In the genomic region with DNA sequence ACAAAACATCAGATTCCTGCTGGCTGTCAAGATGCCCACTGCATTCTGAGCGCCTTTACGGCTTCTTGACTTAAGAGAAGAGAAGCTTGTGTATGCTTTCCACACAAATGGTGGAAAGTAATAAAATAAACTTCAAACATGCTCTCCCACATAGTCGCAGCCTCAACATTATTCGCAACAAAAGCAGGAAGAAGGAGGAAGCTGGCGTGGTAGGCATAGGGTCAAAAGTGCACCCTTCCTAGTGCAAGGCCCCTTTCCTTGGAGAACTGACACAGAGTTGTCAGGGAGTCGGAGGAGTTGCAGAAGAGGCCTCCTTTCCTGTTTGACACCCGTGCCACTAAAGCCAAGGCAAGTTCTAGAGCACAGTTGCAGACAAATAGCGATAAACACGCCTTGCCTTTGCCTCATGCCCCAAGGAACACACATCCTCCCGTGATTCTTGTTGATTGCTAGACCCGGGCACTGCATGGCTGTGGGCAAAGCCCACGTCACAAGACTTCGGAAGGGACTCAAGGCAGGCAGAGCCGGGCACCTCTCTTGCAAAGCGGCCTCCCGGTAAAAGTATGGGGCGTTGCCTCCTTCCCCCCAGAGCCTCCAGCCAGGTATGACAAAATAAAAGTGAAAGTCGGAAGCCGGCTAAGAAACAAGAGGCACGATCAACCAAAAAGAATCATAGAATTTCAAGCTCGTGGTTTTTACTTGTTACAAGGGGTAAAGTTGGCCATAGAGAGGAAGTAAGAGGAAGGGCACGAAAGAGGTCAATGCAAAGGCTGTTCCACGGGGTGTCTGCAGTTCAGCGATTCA, we compare ENCODE assay signal across 9 mouse cellular contexts. TPM values are rescaled to one million over a fixed set of nuclear protein-coding genes. Genes with fewer than 3 reads are reported as not detected.
A peak's percentile ranks its signal among the peaks of the same experiment; 100 is the strongest.
DNase-seq lines count a peak whose midpoint lies in the region; ATAC-seq lines count a peak whose summit lies in the region.
"Had no signal": no experiment of that assay in that cellular context is flagged by ENCODE, and none has a peak within 500 bp of the region (broad histone marks: within the 10 kb centered on the region; RNA-seq: fewer than 3 reads in every experiment).

No protein-coding gene starts in this region.

- no peak overlapping the region for H3K27ac ChIP-seq in heart, embryonic 14.5 days (replicated peaks in 1 of 2; ENCODE audit: control insufficient read depth in 1 of 2, insufficient read depth in 1 of 2, low read depth in 2 of 2, low read length in 2 of 2)
- no peak overlapping the region for H3K27ac ChIP-seq in intestine, embryonic 14.5 days (ENCODE audit: low read depth)
- H3K27ac ChIP-seq in midbrain, embryonic 13.5 days: no peak overlapping the region

- DNase-seq in heart, postnatal 4 days: no peak
- peak; percentile 65 for DNase-seq in intestine, embryonic 14.5 days (ENCODE audit: low spot score)
- no peak for DNase-seq in retina, embryonic 14.5 days (ENCODE audit: low spot score)
- no peak for DNase-seq in cerebellum, adult 11-12 months
- no peak for DNase-seq in ovary, postnatal 36 days (ENCODE audit: low spot score)

- peak overlapping the region; percentile 51 to 69 for H3K4me3 ChIP-seq in heart, embryonic 14.5 days (ENCODE audit: control insufficient read depth in 1 of 2, insufficient read depth in 1 of 2, low read depth in 1 of 2, low read length in 2 of 2)
- H3K4me3 ChIP-seq in intestine, embryonic 14.5 days (ENCODE audit: low read depth, low read length): peak overlapping the region; percentile 58
- peak overlapping the region; percentile 53 for H3K4me3 ChIP-seq in midbrain, embryonic 13.5 days (replicated peaks)

- H3K4me2 ChIP-seq in heart, embryonic 14.5 days (ENCODE audit: low read length): peak overlapping the region; percentile 99
- H3K4me2 ChIP-seq in intestine, embryonic 14.5 days (ENCODE audit: low read length): peak overlapping the region; percentile 100
- peak overlapping the region; percentile 97 for H3K4me2 ChIP-seq in midbrain, embryonic 13.5 days (replicated peaks)

- peaks cover 5 to 21% of the 10 kb centered on the region in 2 experiments; a peak in 3 of 4 replicates for H3K4me1 ChIP-seq in heart, embryonic 14.5 days (ENCODE audit: control insufficient read depth in 2 of 2, insufficient read depth in 2 of 2, low read length in 2 of 2)
- peaks cover 18% of the 10 kb centered on the region for H3K4me1 ChIP-seq in intestine, embryonic 14.5 days (replicated peaks; ENCODE audit: control insufficient read depth, insufficient read depth, low read length)
- H3K4me1 ChIP-seq in midbrain, embryonic 13.5 days (replicated peaks): peaks cover 26% of the 10 kb centered on the region

- no peaks in the 10 kb centered on the region for H3K9me3 ChIP-seq in heart, embryonic 14.5 days (ENCODE audit: control insufficient read depth, low read length)
- no peaks in the 10 kb centered on the region for H3K9me3 ChIP-seq in intestine, embryonic 14.5 days (ENCODE audit: control insufficient read depth, low read length)
- H3K9me3 ChIP-seq in midbrain, embryonic 13.5 days: no peaks in the 10 kb centered on the region

- H3K36me3 ChIP-seq in heart, embryonic 14.5 days (ENCODE audit: control insufficient read depth, insufficient read depth, low read length): no peaks in the 10 kb centered on the region
- H3K36me3 ChIP-seq in intestine, embryonic 14.5 days (ENCODE audit: control insufficient read depth, insufficient read depth, low read length): no peaks in the 10 kb centered on the region
- H3K36me3 ChIP-seq in midbrain, embryonic 13.5 days: no peaks in the 10 kb centered on the region

- ATAC-seq in heart, embryonic 14.5 days (ENCODE audit: insufficient number of reproducible peaks, insufficient read depth, low FRiP score, low read depth): no peak
- ATAC-seq in common myeloid progenitor, adult 5-6 weeks (replicated peaks; ENCODE audit: low read depth, poor library complexity, severe bottlenecking): peak; percentile 12
- no peak for ATAC-seq in intestine, embryonic 14.5 days (replicated peaks; ENCODE audit: low FRiP score, low TSS enrichment, low read depth)
- no peak for ATAC-seq in midbrain, embryonic 13.5 days
- ATAC-seq: Patski had no signal

- WGBS in heart, embryonic 14.5 days: 8% methylated on average over 24 of the region's 24 CpGs
- WGBS in intestine, embryonic 14.5 days: 19% methylated on average over 24 of the region's 24 CpGs
- WGBS in midbrain, embryonic 13.5 days: 5% methylated on average over 24 of the region's 24 CpGs

- peak overlapping the region; percentile 54; the same call in 1 of the 2 replicates for H3K9ac ChIP-seq in heart, embryonic 14.5 days (ENCODE audit: low read length)
- no peak overlapping the region for H3K9ac ChIP-seq in intestine, embryonic 14.5 days (ENCODE audit: low read length)
- H3K9ac ChIP-seq in midbrain, embryonic 13.5 days (replicated peaks): no peak overlapping the region

- peaks cover 85% of the 10 kb centered on the region for H3K27me3 ChIP-seq in heart, embryonic 14.5 days (ENCODE audit: control insufficient read depth, insufficient read depth, low read length)
- peaks cover 71% of the 10 kb centered on the region for H3K27me3 ChIP-seq in intestine, embryonic 14.5 days (replicated peaks; ENCODE audit: control insufficient read depth, insufficient read depth, low read length)
- H3K27me3 ChIP-seq in midbrain, embryonic 13.5 days: peaks cover 85% of the 10 kb centered on the region
- H3K27me3 ChIP-seq: Patski had no signal

RNA-seq across cellular contexts. Expression of a gene that starts 1.2 kb away (rescaled TPM):
- 0.04 and 0.19 TPM in 2 replicates for polyA plus RNA-seq in heart, embryonic 14.5 days (2014; fragmentation: Nextera tagmentation; extraction: Ambion mirVana)
- total RNA-seq in heart, postnatal 4 days (2021): under 1 TPM in 1 of 2 experiments, not detected in 1; 0.07 TPM
- not detected in 2 replicates for total RNA-seq in common myeloid progenitor, adult 5-6 weeks (2017)
- 1.5 TPM in 2 replicates for polyA plus RNA-seq in intestine, embryonic 14.5 days (2014; fragmentation: Nextera tagmentation; extraction: Ambion mirVana)
- polyA plus RNA-seq in midbrain, embryonic 13.5 days (2015; fragmentation: Nextera tagmentation; extraction: Ambion mirVana): 1.5 and 2.0 TPM in 2 replicates

RNA-seq across cellular contexts. Expression of a gene that starts 2.0 kb away (rescaled TPM):
- not detected in 2 replicates for polyA plus RNA-seq in heart, embryonic 14.5 days (2014; fragmentation: Nextera tagmentation; extraction: Ambion mirVana)
- total RNA-seq in heart, postnatal 4 days (2021): not detected
- not detected in 2 replicates for total RNA-seq in common myeloid progenitor, adult 5-6 weeks (2017)
- polyA plus RNA-seq in intestine, embryonic 14.5 days (2014; fragmentation: Nextera tagmentation; extraction: Ambion mirVana): not detected in 2 replicates
- polyA plus RNA-seq in midbrain, embryonic 13.5 days (2015; fragmentation: Nextera tagmentation; extraction: Ambion mirVana): not detected in 2 replicates
- polyA plus RNA-seq: Patski had no signal
